Mouse (Mus musculus) ovary, postnatal 36 days (tissue): ENCODE results near the gene Disp3.

Source experiments
- DNase-seq: peaks from one replicate; pipeline ENCODE4 v3.0.0; 2022; ENCODE audit warnings: low spot score, mixed read lengths

The Disp3 gene

DNA sequence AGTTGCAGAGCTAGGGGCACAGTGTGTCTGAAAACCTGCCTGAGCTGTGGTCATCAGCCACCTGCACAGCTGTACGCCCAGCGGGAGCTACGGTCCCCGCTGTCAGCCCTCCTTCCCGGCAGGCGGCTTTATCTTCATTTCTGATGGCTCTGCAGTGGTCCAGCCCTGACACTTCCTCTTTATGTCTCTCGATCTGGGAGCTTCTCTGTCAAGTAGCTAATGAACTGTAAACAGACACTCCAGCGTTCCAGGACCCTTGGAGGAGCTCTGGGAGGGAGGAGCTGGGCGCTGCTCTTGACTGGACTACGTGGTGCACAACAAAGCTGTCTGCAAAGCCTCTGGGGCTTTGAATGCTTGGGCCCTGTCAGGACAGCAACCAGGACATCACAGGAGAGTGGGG, 67.1 kb downstream of the Disp3 start:
- no peak for DNase-seq

GRCm38 (mm10) chr4:148218238-148218637, 69.5 kb downstream of the Disp3 start:
- DNase-seq, result no peak

GRCm38 (mm10) chr4:148215264-148215900, 72.4 kb downstream of the Disp3 start:
- DNase-seq, result no peak

GRCm38 (mm10) chr4:148214460-148215136, 73.2 kb downstream of the Disp3 start:
- DNase-seq, result no peak

DNA sequence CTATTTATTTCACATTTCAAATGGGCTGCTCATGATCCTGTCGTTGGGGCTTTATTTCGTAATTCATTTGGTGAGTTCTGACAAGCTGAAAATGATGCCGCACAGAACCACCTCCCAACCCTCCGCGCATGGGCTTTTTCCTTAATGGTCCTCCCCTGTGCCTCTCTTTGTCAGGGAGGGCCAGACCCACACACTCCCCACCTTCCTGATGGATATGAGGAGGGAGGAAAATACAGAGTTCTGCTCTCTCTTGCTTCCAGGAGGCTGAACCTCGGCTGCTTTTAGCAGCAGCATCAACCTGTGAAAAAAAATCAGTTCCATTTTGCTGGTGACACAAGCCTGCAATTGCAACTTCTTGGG, 82.9 kb downstream of the Disp3 start:
- DNase-seq, result no peak

- no peak for DNase-seq
Observed at GRCm38 (mm10) chr4:148204061-148204872, 83.5 kb downstream of the Disp3 start.

- DNase-seq, result no peak
Observed at GRCm38 (mm10) chr4:148203557-148203956, 84.2 kb downstream of the Disp3 start.

DNA sequence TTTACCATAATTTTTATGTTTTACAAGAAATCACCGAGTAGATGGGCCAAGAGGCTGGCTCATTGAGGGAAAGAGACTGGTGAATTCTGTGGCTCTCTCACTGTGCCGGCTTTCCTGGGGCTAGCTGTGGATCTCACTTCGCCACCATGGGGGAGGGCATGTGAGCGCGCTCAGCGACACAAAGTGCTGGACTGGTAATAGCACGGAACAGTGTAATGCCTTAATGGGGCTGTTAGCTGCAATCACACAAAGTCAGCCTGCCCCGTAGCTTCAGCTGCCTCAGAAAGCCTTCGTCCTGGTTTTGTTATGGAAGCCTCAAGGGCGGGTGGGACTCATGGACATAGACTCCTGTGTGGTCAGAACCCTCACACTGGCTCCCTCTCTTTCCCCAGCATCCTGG, 89.0 kb downstream of the Disp3 start:
- no peak for DNase-seq

- no peak for DNase-seq
Observed at GRCm38 (mm10) chr4:148194400-148194799, 93.4 kb downstream of the Disp3 start.

GRCm38 (mm10) chr4:148192707-148193245, 95.0 kb downstream of the Disp3 start:
- DNase-seq, result no peak
